Mouse (Mus musculus) urinary bladder, postnatal 10 days (tissue): Measurements from ENCODE around the gene Wdr24.

Experiments used
- DNase-seq: peaks from one replicate; pipeline ENCODE4 v3.0.0; 2022; ENCODE audit warnings: low spot score

The Wdr24 gene

DNA sequence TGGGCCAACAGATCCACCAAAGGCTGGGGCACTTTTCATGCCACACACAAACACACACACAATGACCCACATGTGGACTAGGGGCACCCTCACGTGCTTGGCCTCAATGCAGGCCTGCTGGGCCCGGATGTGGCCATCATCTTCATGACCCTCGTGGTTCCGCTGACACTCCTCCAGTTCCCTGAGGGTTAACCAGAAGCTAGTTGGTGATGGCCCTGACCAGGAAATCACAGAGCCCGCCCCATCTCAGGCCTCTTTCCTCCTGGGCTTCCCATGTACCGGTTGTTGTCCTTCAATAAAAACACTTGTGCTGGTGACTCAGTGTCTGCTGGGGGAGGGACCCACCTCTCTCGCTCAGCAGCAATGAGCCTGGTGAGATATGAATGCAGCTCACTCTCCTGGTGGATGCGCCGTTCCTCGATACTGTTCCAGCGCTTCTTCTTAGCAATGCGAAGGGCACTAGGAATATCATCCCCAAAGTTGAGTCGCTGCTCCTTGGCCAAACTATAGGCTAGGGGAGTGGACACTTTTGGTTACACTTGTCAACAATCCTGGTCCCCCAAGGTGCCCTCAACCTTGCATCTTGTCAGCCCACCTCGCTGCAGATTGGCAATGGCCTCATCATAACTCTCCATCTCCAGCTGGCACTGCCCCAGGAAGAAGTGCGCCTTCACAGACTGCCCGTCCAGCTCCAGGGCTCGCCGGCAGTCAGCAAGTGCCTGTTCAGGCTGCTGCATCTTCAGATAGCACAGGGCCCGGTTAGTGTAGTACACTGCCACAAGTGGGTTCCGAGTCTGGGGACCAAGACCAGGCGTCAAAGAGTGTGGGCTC, 8.2 kb downstream of the Wdr24 start:
- no peak for DNase-seq

DNA sequence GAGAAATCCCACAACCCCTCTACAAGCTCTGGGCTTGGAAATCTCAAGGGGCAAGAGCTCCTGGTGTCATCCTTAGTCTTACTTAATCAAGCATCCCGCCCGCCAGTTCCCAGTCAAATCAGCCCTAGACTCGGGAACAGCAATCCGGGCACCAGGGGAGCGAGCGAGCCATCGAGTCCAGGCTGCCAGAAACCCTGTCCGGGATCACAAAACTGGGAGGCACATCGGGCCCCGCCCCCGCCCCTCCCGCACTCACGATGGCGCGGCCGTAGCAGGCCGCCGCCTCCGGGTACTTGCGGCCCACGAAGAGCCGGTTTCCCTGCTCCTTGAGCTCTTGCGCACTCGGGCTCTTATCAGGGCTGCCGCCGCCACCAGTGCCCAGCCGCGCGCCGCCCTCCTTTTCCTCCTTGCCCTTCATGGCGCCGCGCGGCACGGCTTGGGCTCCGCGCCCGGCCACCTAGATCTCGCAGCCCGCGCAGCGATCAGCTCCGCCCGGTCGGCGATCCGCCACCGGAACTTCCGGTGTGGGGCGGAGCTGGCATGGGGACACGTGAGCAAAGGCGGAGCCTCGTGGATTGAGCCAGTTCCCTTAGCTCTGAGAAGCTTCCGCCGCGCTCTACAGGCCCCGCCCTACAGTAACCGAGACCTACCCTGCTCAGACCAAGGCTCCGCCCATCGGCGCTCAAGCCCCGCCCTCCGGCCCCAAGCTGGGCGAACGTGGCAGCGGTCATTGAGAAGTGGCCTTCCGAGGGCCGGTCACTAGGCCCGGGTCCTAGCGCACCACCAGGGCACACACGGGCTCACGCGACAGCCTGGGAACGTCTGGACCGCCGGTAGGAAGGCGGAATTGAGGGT, 9.2 kb downstream of the Wdr24 start:
- peak; percentile 97 for DNase-seq

DNA sequence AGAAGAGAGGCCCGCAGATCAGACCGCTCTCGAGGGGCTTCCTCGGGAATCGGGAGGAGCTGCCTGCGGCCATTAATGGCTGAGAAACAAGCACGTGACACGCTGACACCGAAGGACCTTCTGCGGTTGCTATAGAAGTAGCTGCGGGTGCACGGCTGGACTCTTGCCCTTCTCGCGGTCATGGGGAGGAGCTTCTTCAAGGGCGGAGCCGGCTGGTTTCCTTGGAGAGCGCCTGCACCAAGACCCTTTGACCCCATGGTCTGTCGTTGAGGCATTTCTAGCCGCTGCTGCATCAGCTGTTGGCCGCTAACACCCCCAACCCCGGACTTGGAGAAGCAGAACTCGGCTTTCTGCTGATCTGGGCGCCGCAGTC, 9.8 kb downstream of the Wdr24 start, which contains the start of gene Stub1:
TSS of gene Stub1 (minus strand) at position 114 of the 373 bp plus-strand sequence.
- peak; percentile 64 for DNase-seq

DNA sequence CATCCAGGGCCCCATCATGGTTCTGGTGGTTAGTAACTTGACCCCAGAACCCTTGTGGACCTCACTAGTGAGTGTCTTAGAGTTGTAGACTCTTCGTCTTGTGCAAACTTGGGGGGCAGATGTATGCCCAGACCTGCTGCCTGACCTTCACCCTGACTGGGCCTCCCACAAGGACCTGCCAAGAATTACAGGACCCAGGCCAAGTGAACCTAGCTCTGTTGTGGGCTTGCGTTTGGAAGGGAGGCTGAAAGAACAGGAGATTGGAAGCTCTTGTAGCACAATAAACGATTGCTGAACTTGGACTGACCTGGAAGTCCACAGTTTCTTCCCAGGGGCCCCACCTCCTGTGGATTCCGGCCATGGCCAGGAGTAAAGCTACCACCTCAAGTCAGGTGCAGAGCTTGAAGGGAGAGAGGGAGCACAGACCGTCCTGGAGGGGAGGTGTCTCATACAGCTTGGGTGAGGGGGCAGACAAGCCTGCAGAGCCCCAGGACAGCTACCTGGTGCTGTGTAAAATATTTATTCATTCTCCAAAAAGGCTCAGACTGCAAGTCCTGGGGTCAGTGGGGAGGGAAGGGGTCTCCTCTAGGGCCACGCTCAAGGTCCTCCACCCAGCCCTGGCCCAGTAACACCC, 10.7 kb downstream of the Wdr24 start:
- DNase-seq, result no peak

DNA sequence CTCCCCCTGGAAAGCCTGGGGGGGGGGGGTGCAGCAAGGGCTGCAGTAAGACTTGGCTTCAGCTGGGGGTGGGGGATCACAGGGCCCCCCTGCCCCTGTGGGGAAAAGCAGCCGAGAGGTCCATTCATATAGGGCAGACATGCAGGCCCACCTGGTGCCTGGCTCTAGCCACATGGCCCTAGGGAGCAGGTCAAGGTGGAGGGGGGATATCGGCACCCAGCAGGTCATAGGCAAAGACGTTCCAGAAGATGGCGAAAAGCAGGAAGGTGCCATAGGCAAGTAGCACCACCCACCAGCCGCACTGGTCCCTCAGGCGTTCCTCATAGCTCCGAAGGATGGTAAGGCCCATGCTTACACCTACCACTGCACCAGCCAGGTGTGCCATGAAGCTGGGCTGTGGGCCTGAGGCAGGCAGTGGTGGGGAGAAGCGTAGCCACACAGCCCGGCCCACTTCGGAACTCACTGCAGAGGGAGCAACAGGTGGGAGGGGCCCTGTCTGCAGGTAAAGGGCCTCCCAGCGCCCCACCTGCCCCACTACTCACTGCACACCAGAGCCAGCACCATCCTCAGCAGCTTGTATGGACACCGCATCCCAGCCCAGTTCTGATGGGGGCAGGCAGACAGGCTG, 11.3 kb downstream of the Wdr24 start:
- DNase-seq, result no peak

DNA sequence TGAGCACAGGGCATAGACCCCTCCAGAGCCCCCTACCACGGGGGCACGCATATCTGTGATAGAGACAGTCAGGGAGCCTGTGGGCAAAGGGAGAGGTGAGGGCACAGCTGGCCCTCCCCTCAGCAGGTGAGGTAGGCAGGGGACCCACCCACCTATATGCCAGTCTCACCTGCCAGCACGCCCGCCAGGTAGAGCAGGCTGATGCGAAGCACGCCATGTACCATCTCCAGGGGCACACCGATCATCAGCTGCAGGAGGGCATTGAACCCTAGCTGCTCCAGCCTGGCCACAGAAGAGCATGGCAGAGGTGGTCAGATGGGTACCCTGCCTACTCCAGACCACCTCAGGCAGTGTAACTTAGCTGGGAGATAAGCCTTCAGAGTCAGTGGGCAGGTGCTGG, 11.9 kb downstream of the Wdr24 start:
- no peak for DNase-seq

DNA sequence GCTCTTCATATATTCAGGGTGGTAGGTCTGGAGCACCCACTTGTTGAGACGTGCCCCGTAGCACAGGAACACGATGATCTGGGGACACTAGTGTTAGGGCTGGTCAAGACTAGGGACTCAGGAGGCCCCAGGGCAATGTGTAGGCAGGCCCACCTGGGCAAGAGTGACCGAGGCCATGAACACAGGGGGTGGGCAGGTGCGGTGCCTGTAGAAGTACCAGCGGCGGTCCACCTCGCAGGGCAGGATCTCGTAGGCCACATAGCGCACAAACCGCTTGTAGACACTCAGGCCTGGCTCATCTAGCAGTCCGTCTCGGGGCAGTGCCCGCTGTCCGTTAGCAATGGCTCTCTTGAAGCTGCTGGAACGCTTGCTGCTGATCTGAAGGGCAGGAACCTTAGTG, 12.4 kb downstream of the Wdr24 start:
- DNase-seq, result no peak

DNA sequence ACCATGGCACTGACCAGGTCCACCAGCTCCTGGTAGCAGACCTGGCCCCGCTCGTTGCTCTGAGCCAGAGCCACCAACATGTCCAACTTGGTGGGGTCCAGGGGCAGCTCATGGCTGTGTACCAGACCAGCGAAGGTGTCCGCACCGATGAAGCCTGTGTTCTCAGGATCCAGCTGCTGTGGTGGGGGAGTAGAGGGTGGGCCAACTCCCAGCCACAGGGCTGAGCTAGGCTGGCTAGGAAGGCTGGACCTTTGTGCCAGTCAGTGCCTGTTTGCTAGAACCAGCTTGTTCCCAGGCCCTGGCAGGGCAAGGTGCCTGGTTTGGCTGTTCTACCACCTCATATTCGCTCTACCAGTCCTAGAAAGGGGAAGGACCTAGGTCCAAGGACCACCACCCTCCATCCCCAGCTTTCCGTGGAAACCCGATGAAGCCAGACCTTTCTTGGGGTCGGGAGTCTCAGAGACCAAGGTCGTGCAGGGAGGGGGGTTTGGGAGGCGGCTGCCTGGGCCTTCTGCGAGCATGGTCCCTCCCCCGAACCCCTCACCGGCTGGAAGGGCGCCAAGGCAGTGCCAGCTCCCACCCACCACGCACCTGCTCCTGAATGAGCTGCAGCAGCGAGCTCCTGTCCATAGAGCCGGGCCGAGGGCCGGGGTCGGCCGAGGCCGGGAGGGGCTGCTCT, 13.1 kb downstream of the Wdr24 start:
- DNase-seq, result no peak

DNA sequence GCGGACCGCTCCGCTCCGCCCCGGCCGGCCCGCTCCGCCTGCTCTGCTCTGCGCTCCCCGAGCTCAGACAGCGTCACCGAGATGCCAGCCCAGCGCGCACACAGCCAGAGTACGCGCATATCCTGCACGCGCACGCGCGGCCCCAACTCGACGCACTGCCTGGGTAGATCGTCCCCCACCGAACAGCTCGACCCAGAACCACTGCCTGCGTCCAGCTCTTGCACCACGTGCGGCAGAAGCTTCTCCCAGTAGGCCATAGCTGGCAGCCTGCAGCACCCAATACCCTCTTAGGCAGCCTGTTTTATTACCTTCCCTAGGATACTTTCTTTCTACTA, 13.6 kb downstream of the Wdr24 start, which contains the start of gene Rhbdl1:
TSS of gene Rhbdl1 (minus strand) at position 220 of the 335 bp plus-strand sequence.
- DNase-seq, result no peak

DNA sequence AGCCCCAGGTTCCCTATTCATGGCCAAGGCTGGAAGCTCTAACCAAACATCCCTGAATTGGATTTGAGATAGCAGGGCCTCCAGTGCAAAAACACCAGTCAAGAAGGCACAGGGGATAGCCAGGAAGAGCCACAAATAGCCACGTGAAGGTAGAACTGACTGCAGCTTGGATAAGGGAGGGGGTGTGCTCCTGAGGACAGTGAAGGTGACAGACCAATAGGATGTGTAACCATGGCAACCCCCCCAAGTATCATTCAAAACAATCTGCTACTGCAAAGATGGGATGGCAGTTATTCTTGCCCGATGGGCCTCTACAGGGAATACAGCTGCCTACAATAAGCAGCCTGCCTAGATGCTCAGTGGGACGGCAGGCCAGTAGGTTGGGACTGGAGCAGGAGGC, 14.1 kb downstream of the Wdr24 start:
- no peak for DNase-seq

DNA sequence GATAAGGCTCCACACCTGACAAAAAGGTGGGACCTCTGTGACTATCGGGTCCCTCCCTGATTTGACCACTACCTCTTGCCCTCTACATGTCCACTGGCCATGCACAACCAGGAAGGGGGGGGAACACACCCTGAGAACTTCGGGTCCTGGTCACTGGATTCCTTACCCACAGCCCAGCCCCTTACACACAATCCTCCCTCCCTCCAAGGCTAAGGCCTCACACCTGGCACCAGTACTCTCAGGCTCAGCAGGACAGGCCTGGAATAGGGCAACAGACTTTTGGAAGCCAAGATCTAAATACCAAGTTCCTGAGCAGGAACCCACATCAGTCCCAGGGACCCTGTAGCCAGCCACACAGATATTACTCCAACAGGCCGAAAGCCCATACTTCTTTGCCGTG, 15.5 kb downstream of the Wdr24 start:
- DNase-seq, result no peak

DNA sequence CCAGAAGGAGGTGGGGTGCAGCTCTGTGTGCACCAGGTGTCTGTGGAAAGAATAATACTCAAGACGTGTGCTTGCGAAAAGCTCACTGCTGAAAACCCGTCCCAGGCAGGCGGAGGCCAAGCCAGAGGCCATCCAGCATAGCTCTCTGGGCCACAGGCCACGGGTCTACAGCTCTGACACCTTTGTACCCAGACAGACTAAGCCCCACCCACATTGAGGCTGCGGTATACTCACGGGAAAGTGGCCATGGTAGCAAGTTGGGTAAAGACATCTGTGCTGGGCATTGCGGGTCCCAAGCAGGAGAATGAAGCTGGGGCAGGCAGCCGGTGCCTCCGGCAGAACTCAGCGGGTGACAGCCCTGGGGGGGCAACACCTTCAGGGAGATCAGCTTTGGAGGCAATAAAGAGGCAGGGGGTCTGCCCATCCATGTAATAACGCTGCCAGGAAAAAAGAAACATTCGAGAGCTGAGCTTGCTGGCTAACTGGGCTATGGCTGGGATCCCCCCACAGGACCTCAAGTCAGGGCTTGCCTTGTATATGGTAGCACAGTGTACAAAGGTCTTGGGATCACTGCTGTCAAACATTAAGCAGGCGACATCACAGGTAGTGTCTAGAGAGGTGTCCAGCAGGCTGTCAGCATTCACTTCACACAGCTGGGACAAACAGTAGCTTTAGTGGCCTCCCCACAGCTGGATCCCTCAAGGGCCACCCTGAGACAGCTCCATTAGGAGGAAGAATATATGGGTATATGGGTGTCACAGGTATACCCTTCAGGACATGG, 16.2 kb downstream of the Wdr24 start:
- no peak for DNase-seq

DNA sequence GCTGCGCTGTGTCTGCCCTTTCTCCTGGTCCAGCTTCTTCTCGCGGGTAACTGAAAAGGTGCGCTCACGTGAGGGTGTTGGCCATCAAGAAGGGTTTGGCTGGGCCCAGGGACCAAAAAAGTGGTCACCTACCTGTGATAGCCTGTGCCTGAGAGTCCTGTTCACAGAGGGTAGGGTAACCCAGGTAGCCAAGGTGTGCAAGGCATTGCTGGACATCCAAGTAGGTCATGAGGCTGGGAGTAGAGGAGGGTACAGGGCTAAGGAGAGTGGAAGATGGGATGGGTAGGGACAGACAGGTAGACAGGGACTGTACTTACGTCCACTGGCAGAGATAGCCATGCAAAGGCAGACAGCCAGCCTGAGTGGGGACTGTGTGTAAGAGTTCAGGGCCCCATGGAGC, 17.1 kb downstream of the Wdr24 start:
- DNase-seq, result no peak

DNA sequence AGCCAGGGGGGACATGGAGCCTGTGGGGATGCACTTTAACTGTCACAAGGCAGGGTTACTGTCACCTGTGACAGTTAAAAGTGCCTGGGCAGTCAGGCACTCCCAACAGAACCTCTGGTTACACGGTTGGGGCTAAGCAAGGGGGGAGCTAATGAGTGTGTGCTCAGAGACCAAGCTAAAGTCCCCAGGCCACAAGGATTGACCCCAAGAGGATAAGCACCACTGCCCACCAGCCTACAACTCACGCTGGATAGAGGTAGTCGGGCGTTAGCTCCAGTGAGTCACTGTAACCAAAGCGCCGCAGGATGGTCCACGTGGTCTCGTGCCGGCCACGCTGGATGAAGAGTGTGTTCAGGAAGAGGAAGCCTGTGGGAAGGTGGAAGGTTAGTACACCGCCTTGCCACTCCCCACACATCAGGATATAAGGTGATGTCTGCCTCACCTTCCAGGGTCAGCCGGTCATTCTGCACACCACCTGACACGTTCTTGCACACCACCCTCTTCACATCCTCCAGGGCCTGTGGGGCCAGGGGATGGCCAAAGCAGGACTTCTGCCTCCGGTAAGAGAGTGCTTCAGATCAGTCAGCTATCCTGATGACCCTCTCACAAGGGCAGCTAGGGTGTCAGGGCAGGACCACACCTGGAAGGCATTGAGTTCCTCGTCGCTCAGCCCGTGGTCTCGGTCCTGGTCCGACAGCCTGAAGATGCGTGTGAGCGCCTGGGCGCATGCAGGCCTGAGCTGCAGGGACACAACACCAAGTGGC, 17.9 kb downstream of the Wdr24 start, which contains the start of gene Gm20683:
TSS of gene Gm20683 (minus strand) at position 647 of the 764 bp plus-strand sequence.
- DNase-seq, result no peak

DNA sequence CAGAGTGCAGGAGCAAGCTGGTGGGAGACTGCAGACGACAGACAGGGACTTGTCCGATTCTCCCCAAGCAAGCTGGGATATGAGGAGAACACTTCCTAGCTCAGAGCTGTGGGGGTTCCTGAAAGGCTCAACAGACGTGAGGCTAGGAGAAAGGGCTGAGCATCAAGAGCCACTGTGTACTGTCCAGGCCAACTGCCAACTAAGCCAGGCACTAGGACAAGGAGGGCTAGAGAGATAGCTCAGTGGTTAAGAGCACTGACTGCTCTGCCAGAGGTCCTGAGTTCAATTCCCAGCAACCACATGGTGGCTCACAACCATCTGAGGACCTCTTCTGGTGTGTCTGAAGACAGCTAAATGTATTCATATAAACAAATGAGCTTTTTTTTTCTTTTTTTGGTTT, 19.1 kb downstream of the Wdr24 start:
- DNase-seq, result no peak

DNA sequence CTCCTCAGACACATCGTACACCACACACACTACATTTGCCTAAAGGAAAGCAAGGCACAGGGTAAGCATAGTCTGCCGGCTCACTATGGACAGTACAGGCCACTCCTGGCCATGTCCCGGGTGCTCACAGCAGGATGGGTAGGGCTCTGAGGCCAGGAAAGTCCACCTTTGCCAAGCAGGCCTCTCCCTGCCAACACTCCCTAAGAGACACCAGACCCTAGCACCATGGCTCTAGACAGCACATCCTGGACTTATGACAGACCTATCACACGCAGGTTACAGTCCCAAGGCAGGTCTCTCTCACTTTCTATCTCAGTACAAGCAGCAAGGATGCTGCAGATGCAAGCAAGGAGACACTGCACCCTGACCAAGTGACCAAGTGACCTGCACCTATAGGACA, 19.7 kb downstream of the Wdr24 start:
- no peak for DNase-seq

DNA sequence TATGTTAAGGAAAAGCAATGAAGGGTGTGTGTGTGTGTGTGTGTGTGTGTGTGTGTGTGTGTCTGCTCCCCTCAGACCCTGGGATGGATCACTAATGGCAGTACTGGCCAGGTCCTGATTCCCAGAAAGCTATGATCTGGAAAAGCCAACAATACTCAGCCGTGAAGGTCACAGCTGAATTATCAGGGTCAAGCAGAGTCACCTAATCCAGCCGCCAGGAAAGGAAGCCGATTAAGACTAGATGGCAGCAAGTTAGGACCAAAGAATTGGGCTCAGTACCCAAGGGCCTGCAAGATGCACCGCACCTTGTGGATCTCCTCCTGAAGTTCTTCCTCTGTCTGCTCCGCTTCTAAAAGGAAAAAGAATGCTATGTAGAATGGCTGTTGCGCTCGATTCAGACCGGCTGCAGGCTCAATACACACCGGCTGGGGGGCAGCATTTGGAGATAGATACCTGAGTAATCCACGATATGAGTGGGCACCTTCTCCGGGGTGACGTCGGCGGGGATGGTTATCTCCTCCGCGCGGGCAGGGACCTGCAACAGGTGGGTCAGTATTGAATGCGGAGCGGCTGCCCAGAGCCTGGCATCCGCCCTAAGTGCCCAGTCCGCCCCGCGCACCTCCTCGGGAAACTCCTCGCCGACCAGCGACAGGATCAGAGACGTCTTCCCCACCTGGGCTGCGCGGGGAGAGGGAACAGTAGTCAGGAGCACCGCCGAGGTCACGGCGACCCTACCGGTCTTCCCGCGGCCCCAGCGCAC, 20.4 kb downstream of the Wdr24 start:
- DNase-seq, result no peak

DNA sequence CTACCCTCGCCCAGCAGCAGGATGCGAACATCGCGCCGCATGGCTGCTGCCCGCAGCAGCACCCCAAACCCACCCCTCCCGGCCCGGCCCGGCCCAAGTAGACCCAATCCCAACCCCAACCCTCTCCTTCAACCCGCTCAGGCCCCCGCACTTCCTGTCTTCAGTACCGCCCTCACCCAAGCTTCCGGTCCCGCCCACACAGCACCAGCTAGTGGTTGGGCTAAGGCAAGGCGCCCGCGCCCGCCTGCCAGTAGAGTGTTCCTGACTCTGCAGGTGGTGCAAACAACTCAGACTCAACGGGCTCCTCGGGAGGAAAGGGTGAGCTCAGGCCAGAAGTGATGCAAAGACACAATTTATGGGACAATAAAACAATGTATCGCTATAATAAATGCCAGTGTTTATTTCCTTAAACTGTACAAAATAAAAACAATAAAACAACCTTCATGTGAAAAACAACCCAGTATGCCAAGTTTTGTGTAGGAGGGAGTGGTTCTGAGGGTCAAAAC, 21.0 kb downstream of the Wdr24 start, which contains the start of gene Rhot2:
TSS of gene Rhot2 (minus strand) at position 456 of the 506 bp plus-strand sequence.
- DNase-seq, result peak; percentile 85

DNA sequence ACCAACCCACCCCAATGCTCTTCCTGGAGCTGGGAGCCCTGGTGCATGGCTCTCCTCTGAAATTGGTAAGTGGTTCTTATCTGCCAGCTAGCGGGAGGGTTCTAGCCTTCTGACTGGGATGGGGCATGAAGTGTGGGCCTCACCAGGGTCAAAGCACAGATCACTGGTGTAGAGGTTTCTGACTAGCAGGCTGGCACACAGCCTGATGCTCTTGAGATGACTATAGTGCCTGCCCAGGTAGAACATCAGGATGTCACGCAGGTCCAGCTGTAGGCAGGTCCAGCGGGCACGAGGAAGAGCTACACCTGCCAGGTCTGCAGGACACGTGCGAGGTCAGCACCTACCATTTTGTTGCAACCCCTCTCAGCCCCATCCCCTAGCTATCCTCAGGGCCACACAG, 36.8 kb downstream of the Wdr24 start:
- DNase-seq, result no peak
